Mouse (Mus musculus) right cerebral cortex, postnatal 10 days (tissue): ENCODE results near the gene Bbs1.
"Not testable (repeated sequence)": the region's sequence is repeated elsewhere in the genome, so short reads cannot be mapped to it uniquely, and the experiment has no call there.

ENCODE experiments used
- DNase-seq, 2 experiments: peaks; one replicate each; pipeline ENCODE4 v3.0.0; 2021; ENCODE audit warnings: low spot score in 2 of 2

The Bbs1 gene

DNA sequence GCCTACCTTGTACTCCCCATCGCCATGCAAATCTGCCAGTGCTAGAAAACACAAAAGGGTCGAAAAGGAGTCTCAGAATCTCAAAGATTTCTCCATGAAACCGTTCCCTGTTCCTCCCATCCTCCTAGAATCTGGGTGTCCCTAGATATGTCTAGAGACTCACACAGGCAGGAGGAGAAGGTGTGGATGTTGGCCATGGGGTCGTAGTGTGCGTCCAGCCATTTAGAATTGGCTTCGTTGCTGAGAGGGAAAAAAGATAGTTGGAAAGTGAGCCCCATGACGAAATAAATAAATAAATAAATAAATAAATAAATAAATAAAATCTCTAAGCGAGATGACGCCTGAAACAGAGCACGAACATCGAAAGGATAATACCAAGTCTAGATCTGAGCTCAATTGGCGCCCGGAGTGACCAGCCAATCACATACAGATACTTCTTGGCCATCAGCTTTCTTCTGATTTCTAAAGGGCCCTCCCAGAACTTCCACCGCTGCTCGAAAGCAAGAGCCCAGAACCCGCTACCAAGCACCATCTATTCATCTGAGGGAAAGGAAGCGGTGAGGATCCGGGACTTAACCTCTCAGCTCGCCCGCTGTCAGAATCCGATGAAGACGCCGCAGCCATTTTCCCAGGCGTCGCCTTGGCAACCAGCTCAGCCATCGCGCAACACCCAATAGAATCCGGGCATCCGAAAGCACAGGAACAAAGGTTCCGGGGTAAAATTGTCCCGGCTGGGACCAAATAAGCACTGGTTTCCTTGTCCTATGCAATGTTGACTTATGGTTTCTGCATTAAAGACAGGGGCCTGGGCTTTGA lies at the start of gene Bbs1:
Bbs1 (minus strand) TSS at position 650 of the 816 bp plus-strand sequence.
- DNase-seq: peak; percentile 91

DNA sequence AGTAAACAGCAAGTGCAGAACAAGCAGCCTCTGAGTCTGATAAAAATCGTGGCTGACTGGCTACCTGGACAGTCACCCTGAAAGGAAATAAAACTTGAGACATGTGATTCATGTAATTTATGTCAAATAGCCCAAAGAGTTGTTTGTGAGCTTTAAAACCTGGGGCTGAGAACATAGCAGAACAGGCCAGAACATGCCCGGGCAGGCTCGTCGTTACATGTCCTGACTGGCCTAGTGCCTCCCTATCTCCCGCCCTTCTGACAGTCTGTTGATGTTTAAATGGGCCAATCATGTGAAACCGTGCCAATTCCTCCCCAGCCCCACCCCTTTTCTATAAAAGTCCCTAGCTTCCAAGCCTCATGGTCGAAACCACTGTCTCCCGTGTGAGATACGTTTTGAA lies 42.2 kb upstream of the Bbs1 start:
- not testable (repeated sequence) for DNase-seq

DNA sequence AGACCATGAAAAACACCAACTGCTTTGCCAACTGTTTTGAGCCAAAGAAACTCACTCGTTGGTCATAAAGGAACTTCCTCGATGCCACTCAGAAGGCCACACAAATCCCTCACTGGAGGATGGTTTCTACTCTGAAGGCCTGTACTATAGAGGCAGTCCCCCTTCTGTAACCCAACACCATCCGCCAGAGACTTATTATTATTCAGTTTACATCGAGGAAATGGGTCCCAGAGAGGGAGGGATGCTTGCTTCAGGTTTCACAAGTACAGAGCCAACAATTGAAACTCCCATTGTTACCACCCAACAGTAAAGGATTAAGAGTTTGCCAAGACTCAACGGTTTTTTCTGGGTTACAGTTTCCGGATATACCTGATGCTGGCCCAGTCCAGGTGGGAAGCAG lies 39.1 kb upstream of the Bbs1 start:
- no peak for DNase-seq

GRCm38 (mm10) chr19:4943253-4943588 lies 36.8 kb upstream of the Bbs1 start:
- peak; percentile 40 to 49 for DNase-seq

DNA sequence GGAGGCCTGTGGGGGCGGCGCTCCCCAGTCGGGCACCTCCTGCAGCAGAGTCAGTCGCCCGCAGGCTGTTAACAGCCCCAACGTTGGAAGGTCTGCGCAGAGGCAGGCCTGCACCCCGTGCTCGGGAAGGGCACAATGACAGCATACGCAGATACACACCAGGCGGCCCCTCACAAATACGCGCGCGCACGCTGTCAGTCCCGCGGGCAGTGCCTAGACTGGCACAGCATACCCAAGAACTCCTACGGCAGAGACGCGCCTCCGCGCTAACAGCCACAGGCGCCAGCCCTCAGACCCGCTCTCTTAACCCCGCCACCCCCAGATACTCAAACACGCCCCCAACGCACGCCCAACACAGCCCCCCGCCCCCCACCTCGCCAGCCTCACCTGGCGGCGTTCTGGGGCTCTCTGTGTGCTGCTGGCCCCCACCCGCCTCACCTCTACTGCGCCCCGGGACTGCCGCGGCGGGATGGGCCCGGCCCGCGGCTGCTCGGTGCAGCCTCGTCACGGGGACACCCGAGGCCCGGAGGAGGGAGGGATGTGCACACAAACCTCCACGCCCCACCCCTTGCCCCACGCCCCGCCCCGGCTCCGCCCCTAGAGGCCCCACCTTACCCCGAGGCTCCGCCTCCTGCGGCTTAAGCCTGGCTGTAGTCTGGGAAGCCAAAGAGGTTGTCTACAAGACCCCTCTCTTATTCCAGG lies 36.3 kb upstream of the Bbs1 start, which contains the start of gene Peli3:
Peli3 (minus strand) TSS at position 577 of the 702 bp plus-strand sequence.
- peak; percentile 83 to 86 for DNase-seq

DNA sequence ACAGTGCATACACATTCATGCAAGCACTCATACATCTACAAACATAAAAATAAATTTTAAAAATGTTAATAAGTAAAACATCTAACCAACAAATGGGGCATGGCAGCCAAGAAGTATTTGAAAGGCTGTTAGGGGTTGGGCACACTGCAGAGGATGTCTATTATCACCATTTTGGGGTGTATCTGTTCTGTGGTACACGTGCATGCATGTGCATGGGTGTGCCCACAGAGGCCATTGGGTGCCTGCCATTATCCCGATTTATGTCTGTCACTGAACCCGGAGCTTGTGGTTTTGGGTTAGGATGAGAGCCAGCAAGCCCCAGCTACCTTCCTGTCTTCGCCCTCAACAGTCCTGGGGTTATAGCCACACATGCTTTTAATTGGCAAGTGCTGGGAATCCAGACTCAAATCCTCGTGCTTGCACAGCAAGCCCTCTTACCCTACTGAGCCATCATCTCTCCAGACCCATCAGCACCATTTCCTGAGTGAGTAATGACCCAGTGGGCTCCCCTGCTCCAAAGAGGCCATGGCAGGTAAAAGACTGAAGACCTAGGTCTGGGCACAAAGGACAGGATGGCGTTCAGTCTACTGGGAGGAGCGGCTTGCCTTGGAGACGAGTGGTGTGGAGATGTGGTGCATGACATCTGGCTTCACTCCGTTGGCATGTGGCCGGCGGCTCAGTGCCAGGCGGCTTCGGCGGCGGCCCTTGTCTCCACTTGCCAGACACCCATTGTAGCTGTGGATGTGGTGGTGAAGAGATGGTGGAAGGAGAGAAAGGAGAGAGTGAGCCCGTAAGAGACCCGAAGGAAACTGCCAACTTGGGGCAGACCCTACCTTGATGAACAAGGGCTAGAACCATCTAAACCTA lies 31.2 kb upstream of the Bbs1 start:
- no peak for DNase-seq

DNA sequence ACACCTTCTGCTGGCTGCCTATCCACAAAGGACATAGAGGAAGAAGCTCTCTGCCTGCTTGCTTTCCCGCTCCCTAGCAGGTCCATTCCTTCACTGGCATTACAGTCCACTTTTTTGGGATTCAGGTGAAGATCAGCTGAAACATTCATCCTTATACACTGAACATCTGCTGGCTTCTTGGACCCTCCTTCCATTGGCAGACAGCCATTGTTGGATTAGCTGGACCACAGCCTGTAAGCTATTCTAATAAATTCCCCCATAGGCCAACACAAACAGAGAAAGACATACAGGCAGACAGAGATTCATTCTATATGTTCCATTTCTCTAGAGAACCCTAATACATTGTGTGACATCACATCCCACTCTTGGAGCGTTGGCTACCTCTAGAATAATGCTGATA lies 30.5 kb upstream of the Bbs1 start:
- DNase-seq: no peak

DNA sequence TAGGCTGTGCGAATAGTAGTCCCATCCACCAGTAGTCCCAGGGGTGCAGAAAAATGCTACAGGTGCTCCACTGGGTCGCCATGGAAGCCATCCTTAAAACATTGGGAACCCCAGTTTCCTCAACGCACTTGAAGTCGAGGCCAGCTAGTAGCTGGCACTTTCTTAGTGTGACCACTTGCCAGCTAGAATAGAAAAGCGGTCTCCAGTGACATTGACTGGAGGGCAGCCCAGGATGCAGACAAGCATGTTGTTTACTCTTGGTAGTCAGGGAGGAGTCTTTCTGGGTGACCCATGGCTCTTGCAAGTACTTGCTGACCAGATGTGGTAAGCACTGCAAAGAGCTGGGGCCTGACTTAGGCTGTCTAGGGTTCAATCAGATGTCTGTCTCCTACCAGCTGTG lies 22.4 kb upstream of the Bbs1 start:
- DNase-seq: peak in 1 of 2 experiments; percentile 44

DNA sequence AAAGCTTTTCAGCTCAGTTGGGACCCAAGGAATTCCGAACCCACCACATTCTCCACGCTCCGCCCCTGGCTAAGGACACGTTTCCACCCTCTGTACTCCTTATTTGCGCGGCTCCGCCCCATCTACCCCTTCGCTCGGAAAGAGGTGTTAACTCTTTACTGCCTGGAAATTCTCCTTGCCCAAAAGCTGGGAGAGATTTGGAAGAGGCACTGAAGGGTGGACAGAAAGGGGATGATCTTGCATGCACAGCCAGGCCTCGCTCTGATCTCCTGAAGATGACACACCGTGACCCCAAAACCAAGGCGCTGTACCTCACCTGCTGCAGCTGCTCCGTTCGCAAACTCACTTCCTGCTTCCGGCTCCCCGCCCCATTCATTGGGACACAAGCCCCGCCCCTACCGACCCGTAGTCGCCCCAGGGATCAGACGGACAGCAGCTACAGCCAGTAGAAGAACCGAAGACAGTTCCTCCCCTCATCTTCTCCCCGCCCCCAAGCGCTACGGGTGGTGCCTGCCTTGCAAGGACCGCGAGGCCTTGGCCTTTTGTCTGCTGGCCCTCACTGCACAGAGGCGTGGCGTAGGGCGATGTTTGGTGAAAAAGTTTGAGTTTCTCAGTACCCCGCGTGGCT lies 21.6 kb upstream of the Bbs1 start, which contains the start of gene Dpp3:
Dpp3 (minus strand) TSS at position 384 of the 628 bp plus-strand sequence.
- DNase-seq: peak; percentile 99

DNA sequence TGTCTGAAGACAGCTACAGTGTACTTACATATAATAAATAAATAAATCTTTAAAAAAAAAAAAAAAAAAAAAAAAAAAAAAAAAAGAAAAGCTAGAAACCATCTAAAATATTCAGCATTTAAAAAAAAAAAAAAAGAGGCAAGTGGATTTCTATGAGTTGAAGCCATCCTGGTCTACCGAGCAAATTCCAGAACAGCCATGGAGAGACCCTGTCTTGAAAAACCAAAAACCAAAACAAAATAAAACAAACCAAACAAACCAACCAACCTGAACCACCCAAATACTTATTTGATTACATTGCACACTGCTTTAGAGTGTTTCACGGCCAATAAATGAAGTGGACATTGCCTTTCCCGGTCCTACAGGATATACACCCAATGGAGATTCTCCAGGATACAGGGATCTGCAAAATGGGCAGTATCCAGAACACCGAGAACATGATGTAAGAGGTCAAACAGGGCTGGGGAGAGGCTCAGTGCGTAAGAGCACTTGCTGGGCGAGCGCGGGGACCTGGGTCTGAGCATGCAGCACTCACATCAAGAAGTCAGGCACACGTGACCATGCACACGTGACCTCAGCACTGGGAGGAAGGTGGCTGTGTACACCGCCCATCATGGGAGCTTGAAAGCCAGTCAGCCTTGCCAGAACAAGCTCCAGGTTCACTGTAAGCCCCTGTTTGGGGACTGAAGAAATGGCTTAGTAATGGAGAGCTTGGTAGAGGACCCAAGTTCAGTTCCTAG lies 18.9 kb upstream of the Bbs1 start:
- no peak for DNase-seq

DNA sequence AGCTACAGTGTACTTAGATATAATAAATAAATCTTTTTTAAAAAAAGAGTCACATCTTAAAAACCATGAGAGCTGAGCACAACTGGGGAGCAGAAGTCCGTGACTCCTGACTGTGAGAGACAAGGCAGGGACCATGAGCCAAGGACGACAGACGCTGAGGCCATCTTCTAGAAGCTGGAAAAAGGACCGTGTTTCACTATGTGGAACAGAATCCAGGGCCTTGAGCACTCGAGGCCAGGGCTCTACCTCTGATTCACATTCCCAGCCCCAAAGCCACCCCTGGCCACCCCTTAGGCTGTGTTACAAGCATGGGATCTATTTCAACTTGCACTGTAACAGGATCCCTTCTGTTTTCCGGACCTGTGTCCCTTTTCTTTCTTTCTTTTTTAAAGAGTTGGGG lies 13.2 kb upstream of the Bbs1 start:
- no peak for DNase-seq

DNA sequence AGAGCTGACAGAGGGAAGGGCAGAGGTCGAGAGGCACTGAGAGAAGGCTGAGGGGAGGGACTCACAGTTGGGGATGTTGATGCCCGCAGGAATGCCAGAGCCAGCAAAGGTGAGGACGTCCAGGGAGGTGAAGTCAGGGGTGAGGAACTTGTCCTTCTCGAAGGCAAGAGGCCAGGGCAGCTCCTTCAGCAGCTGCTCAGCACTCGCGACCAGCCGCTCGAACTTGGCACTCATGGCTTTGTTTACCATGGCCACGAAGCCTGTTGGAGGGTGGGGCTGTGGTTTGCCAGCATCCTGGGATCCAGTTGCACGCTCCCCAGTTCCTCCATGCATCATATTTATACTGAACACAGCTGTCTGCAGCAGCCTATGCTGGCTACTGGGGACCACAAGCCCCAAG lies 10.4 kb upstream of the Bbs1 start:
- no peak for DNase-seq

GRCm38 (mm10) chr19:4915924-4916603 lies 9.6 kb upstream of the Bbs1 start:
- no peak for DNase-seq

- no peak for DNase-seq
Measured at GRCm38 (mm10) chr19:4909376-4909775, 2.9 kb upstream of the Bbs1 start.

DNA sequence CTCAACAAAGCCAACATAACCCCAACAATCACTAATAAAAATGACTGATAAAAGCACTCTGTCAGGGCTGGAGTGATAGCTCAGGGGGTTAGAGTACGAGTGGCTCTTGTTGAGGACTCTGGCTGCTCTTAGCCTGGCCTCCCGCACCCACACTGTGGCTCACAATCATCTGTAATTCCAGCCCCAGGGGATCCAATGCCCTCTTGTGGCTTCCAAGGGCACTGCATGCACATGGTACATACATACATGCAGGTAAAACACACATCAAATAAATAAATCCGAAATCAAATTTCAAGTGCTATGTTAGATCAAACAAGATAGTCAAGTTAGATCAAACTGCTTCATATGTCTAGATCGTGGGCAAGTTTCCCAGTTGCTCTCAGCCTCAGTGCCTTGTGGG lies 1.7 kb upstream of the Bbs1 start:
- DNase-seq: no peak

GRCm38 (mm10) chr19:4899888-4900287 lies 6.5 kb downstream of the Bbs1 start:
- no peak for DNase-seq

- no peak for DNase-seq
Measured at GRCm38 (mm10) chr19:4898972-4899371, 7.5 kb downstream of the Bbs1 start.

GRCm38 (mm10) chr19:4896780-4897520 lies 9.5 kb downstream of the Bbs1 start:
- DNase-seq: no peak

DNA sequence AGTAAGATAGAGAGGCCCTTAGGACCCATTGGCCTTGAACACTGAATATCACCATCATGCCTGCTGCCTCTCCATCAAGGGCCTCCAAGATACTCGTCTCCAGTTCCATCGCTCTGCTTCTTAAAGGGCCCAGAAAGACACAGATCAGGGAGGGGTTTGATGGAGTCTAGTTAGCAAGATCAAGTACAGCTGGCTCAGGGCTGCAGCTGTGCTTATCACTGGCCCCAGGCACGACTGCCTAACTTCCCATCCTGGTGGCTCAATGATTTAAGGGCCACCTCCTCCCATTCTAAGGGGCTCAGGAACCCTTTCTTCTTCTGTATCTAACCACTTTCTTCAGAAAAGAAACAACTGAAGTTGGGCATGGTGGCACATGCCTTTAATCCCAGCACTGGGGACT lies 14.6 kb downstream of the Bbs1 start:
- no peak for DNase-seq

DNA sequence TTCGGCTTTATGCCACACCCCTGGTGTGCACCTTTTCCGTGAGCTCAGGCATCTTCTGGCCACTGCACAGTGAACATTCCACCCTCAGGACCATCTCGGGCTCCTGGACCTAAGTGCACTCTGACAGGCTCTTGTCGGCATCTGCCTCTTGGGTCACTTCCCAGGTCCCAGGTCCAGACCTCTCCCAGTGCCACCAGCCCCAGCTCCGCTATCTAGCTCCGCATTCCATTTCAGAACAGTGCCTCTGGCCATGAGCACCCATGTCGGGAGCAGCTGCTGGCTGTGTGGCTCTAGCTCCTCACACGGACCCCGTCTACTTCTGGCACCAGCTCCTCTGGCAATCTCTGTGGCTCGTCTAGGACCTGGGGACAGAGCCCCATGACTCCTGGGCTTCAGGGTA lies 16.6 kb downstream of the Bbs1 start:
- DNase-seq: no peak
